In genomic region chr1:63246862-63247521, GRCm38 (mm10) we compare ENCODE assay signal across 10 mouse cellular contexts. TPM values are rescaled to one million over a fixed set of nuclear protein-coding genes. Genes with fewer than 3 reads are reported as not detected.
DNase-seq lines count a peak whose midpoint lies in the region; ATAC-seq and TF ChIP-seq lines count a peak whose summit lies in the region.
"Had no signal": no experiment of that assay in that cellular context is flagged by ENCODE, and none has a peak within 500 bp of the region (broad histone marks: within the 10 kb centered on the region; RNA-seq: fewer than 3 reads in every experiment).

No protein-coding gene starts in this region.

- H3K27ac ChIP-seq in cerebellum, adult 2 months (ENCODE audit: insufficient read depth, low read length), result no peak overlapping the region
- peak overlapping the region; percentile 54 for H3K27ac ChIP-seq in forebrain, embryonic 13.5 days
- H3K27ac ChIP-seq in limb, embryonic 13.5 days, result no peak overlapping the region
- no peak overlapping the region for H3K27ac ChIP-seq in lung, postnatal 0 days (ENCODE audit: low read length)
- H3K27ac ChIP-seq: liver, embryonic 12.5 days had no signal

- intact Hi-C loops in gastrocnemius, postnatal 14 days (cut with DNase I; ENCODE audit: low total_unique reads), result no loop called here

- peaks cover 16% of the 10 kb centered on the region; the same call in 1 of the 2 replicates for H3K27me3 ChIP-seq in cerebellum, adult 2 months (ENCODE audit: control insufficient read depth, insufficient read depth, low read length)
- H3K27me3 ChIP-seq in E14TG2a.4 (ENCODE audit: insufficient read depth, low read length), result peaks cover 41% of the 10 kb centered on the region
- H3K27me3 ChIP-seq in forebrain, embryonic 13.5 days, result peaks cover 56% of the 10 kb centered on the region
- peaks cover 87% of the 10 kb centered on the region for H3K27me3 ChIP-seq in limb, embryonic 13.5 days
- H3K27me3 ChIP-seq in lung, postnatal 0 days (replicated peaks; ENCODE audit: insufficient read depth, low read length), result peaks cover 57% of the 10 kb centered on the region

- TF ChIP-seq POLR2A in cerebellum, adult 2 months (IDR thresholded peaks at IDR 0.05; ENCODE audit: borderline replicate concordance, insufficient read depth, low read length), result no peak

- no peaks in the 10 kb centered on the region for H3K9me3 ChIP-seq in E14TG2a.4 (ENCODE audit: low read length)
- no peaks in the 10 kb centered on the region for H3K9me3 ChIP-seq in forebrain, embryonic 13.5 days (replicated peaks)
- no peaks in the 10 kb centered on the region for H3K9me3 ChIP-seq in limb, embryonic 13.5 days
- peaks cover 4% of the 10 kb centered on the region; the same call in 1 of the 2 replicates for H3K9me3 ChIP-seq in lung, postnatal 0 days (ENCODE audit: low read length)
- H3K9me3 ChIP-seq: liver, embryonic 12.5 days had no signal

- no peak for TF ChIP-seq CTCF in cerebellum, adult 2 months (IDR thresholded peaks at IDR 0.05; ENCODE audit: borderline replicate concordance, insufficient read depth, low read depth, low read length)
- no peak for TF ChIP-seq CTCF in E14TG2a.4 (conservative IDR thresholded peaks at IDR 0.05; ENCODE audit: low read length)
- TF ChIP-seq CTCF in lung, postnatal 0 days (IDR thresholded peaks at IDR 0.05), result no peak

- no peak for TF ChIP-seq EP300 in lung, postnatal 0 days (IDR thresholded peaks at IDR 0.05)

- no peak overlapping the region for H3K4me3 ChIP-seq in cerebellum, adult 2 months (replicated peaks; ENCODE audit: insufficient read depth, low read depth, low read length)
- peak overlapping the region; percentile 69 for H3K4me3 ChIP-seq in E14TG2a.4 (replicated peaks; ENCODE audit: low read length)
- H3K4me3 ChIP-seq in forebrain, embryonic 13.5 days, result peak overlapping the region; percentile 25
- H3K4me3 ChIP-seq in limb, embryonic 13.5 days, result peak overlapping the region; percentile 25
- H3K4me3 ChIP-seq in lung, postnatal 0 days (ENCODE audit: low read depth, low read length), result no peak overlapping the region
- H3K4me3 ChIP-seq: liver, embryonic 12.5 days had no signal

- H3K9ac ChIP-seq in forebrain, embryonic 13.5 days, result no peak overlapping the region
- no peak overlapping the region for H3K9ac ChIP-seq in limb, embryonic 13.5 days
- H3K9ac ChIP-seq in lung, postnatal 0 days (replicated peaks; ENCODE audit: low read depth), result no peak overlapping the region
- H3K9ac ChIP-seq: liver, embryonic 12.5 days had no signal

- WGBS in cerebellum, adult 2 months, result 13% methylated on average over 16 of the region's 16 CpGs
- under 1% methylated on average over 16 of the region's 16 CpGs for WGBS in forebrain, embryonic 13.5 days
- 1% methylated on average over 16 of the region's 16 CpGs for WGBS in limb, embryonic 13.5 days
- 5% methylated on average over 16 of the region's 16 CpGs for WGBS in lung, postnatal 0 days

- no peaks in the 10 kb centered on the region for H3K4me1 ChIP-seq in cerebellum, adult 2 months (ENCODE audit: control insufficient read depth, insufficient read depth, low read length)
- peaks cover 52% of the 10 kb centered on the region for H3K4me1 ChIP-seq in E14TG2a.4 (replicated peaks; ENCODE audit: low read depth, low read length)
- peaks cover 18% of the 10 kb centered on the region for H3K4me1 ChIP-seq in forebrain, embryonic 13.5 days
- peaks cover 3% of the 10 kb centered on the region; the same call in 1 of the 2 replicates for H3K4me1 ChIP-seq in limb, embryonic 13.5 days
- H3K4me1 ChIP-seq in lung, postnatal 0 days (ENCODE audit: insufficient read depth, low read depth, low read length), result no peaks in the 10 kb centered on the region
- H3K4me1 ChIP-seq: liver, embryonic 12.5 days had no signal

- no peaks in the 10 kb centered on the region for H3K36me3 ChIP-seq in E14TG2a.4 (ENCODE audit: insufficient read depth, low read length)
- no peaks in the 10 kb centered on the region for H3K36me3 ChIP-seq in forebrain, embryonic 13.5 days (ENCODE audit: poor library complexity, severe bottlenecking)
- H3K36me3 ChIP-seq in limb, embryonic 13.5 days, result no peaks in the 10 kb centered on the region
- H3K36me3 ChIP-seq in lung, postnatal 0 days (ENCODE audit: insufficient read depth, low read length), result no peaks in the 10 kb centered on the region
- H3K36me3 ChIP-seq: liver, embryonic 12.5 days had no signal

- peak; percentile 49 to 54 for DNase-seq in cerebellum, postnatal 10 days
- DNase-seq in cerebellum, adult 2 months, result no peak
- DNase-seq in gastrocnemius, postnatal 14 days, result no peak
- no peak for DNase-seq in frontal cortex, postnatal 36 days (ENCODE audit: low spot score in 2 of 2)
- no peak for DNase-seq in lung, postnatal 0 days (ENCODE audit: low spot score)
- DNase-seq: adrenal gland, adult 2 months had no signal

- H3K4me2 ChIP-seq in forebrain, embryonic 13.5 days, result peak overlapping the region; percentile 67
- peak overlapping the region; percentile 52 for H3K4me2 ChIP-seq in limb, embryonic 13.5 days (replicated peaks)
- H3K4me2 ChIP-seq in lung, postnatal 0 days (replicated peaks; ENCODE audit: low read depth, low read length), result no peak overlapping the region
- H3K4me2 ChIP-seq: liver, embryonic 12.5 days had no signal

- ATAC-seq in forebrain, embryonic 13.5 days, result peak; percentile 76
- ATAC-seq in limb, embryonic 13.5 days (ENCODE audit: low FRiP score, low read depth), result peak; percentile 44
- ATAC-seq in lung, postnatal 0 days, result no peak
- ATAC-seq: liver, embryonic 12.5 days had no signal

RNA-seq across cellular contexts. Expression of gene Zdbf2, which starts 26.1 kb away (rescaled TPM):
- 3.4 and 3.9 TPM in 2 replicates for polyA plus RNA-seq in cerebellum, adult 2 months (2012; rRNA removed)
- polyA plus RNA-seq in forebrain, embryonic 13.5 days (2015; fragmentation: Nextera tagmentation; extraction: Ambion mirVana), result 41.7 and 43.7 TPM in 2 replicates
- polyA plus RNA-seq in limb, embryonic 13.5 days (2015; fragmentation: Nextera tagmentation; extraction: Ambion mirVana), result 14.9 and 16.3 TPM in 2 replicates
- total RNA-seq in gastrocnemius, postnatal 14 days (2021), result 10 to 100 TPM; 10.1 to 14.1 TPM
- 2.6 and 3.1 TPM in 2 replicates for polyA plus RNA-seq in lung, postnatal 0 days (2015; fragmentation: Nextera tagmentation; extraction: Ambion mirVana)

RNA-seq across cellular contexts. Expression of gene Gpr1, which starts 32.6 kb away (rescaled TPM):
- 0.20 and 0.36 TPM in 2 replicates for polyA plus RNA-seq in cerebellum, adult 2 months (2012; rRNA removed)
- 0.14 and 0.48 TPM in 2 replicates for polyA plus RNA-seq in forebrain, embryonic 13.5 days (2015; fragmentation: Nextera tagmentation; extraction: Ambion mirVana)
- 0.22 and 0.25 TPM in 2 replicates for polyA plus RNA-seq in limb, embryonic 13.5 days (2015; fragmentation: Nextera tagmentation; extraction: Ambion mirVana)
- under 1 TPM; 0.53 to 0.69 TPM for total RNA-seq in gastrocnemius, postnatal 14 days (2021)
- 0.10 TPM in 1 of 2 replicates, not detected in the other for polyA plus RNA-seq in lung, postnatal 0 days (2015; fragmentation: Nextera tagmentation; extraction: Ambion mirVana)
- polyA plus RNA-seq: liver, embryonic 12.5 days had no signal

Comparison
In these comparisons a context has a peak if more than half of its experiments do, and no peak if none do; other contexts are left out.
1. DNase-seq: peak in cerebellum, postnatal 10 days (2 of 2); none in cerebellum, adult 2 months (0 of 2), gastrocnemius, postnatal 14 days (single experiment), frontal cortex, postnatal 36 days (0 of 2) and lung, postnatal 0 days (single experiment).
2. H3K4me3 ChIP-seq: peak in E14TG2a.4 (single experiment), forebrain, embryonic 13.5 days (single experiment) and limb, embryonic 13.5 days (single experiment); none in cerebellum, adult 2 months (single experiment) and lung, postnatal 0 days (single experiment).